Mouse (Mus musculus): ENCODE measurements around the gene Kcnk12.
A peak's percentile ranks its signal among the peaks of the same experiment; 100 is the strongest.

The Kcnk12 gene

GRCm38 (mm10) chr17:87785721-87786120 is 12.1 kb downstream of the Kcnk12 start:
- DNase-seq (ENCODE audit: low spot score in 2 of 2): no peak

- DNase-seq (ENCODE audit: low spot score in 2 of 2): no peak
Measured at GRCm38 (mm10) chr17:87784911-87785310, 12.9 kb downstream of the Kcnk12 start.

- DNase-seq (ENCODE audit: low spot score in 2 of 2): peak; percentile 73 to 86
Measured at GRCm38 (mm10) chr17:87784141-87784831, 13.5 kb downstream of the Kcnk12 start.

GRCm38 (mm10) chr17:87781244-87781643 is 16.6 kb downstream of the Kcnk12 start:
- no peak for DNase-seq (ENCODE audit: low spot score in 2 of 2)

GRCm38 (mm10) chr17:87780164-87780563 is 17.6 kb downstream of the Kcnk12 start:
- no peak for DNase-seq (ENCODE audit: low spot score in 2 of 2)

GRCm38 (mm10) chr17:87774982-87775381 is 22.8 kb downstream of the Kcnk12 start:
- DNase-seq (ENCODE audit: low spot score in 2 of 2): no peak

GRCm38 (mm10) chr17:87773175-87773574 is 24.6 kb downstream of the Kcnk12 start:
- DNase-seq (ENCODE audit: low spot score in 2 of 2): no peak

- no peak for DNase-seq (ENCODE audit: low spot score in 2 of 2)
Measured at GRCm38 (mm10) chr17:87770766-87771165, 27.0 kb downstream of the Kcnk12 start.

- no peak for DNase-seq (ENCODE audit: low spot score in 2 of 2)
Measured at GRCm38 (mm10) chr17:87766888-87767287, 30.9 kb downstream of the Kcnk12 start.

- no peak for DNase-seq (ENCODE audit: low spot score in 2 of 2)
Measured at GRCm38 (mm10) chr17:87765031-87765430, 32.8 kb downstream of the Kcnk12 start.

- DNase-seq (ENCODE audit: low spot score in 2 of 2): peak; percentile 31 to 57
Measured at GRCm38 (mm10) chr17:87763146-87763545, 34.6 kb downstream of the Kcnk12 start.

- DNase-seq (ENCODE audit: low spot score in 2 of 2): no peak
Measured at GRCm38 (mm10) chr17:87760315-87760714, 37.5 kb downstream of the Kcnk12 start.

GRCm38 (mm10) chr17:87745926-87746888 is 51.6 kb downstream of the Kcnk12 start:
- peak; percentile 66 to 68 for DNase-seq (ENCODE audit: low spot score in 2 of 2)

- peak; percentile 80 to 93 for DNase-seq (ENCODE audit: low spot score in 2 of 2)
Measured at GRCm38 (mm10) chr17:87744985-87745925, 52.5 kb downstream of the Kcnk12 start.

GRCm38 (mm10) chr17:87739835-87740234 is 58.0 kb downstream of the Kcnk12 start:
- DNase-seq (ENCODE audit: low spot score in 2 of 2): no peak

GRCm38 (mm10) chr17:87737144-87737543 is 60.6 kb downstream of the Kcnk12 start:
- no peak for DNase-seq (ENCODE audit: low spot score in 2 of 2)

- DNase-seq (ENCODE audit: low spot score in 2 of 2): no peak
Measured at GRCm38 (mm10) chr17:87734471-87734870, 63.3 kb downstream of the Kcnk12 start.

- DNase-seq (ENCODE audit: low spot score in 2 of 2): no peak
Measured at GRCm38 (mm10) chr17:87731962-87732361, 65.8 kb downstream of the Kcnk12 start.

- DNase-seq (ENCODE audit: low spot score in 2 of 2): peak; percentile 36 to 69
Measured at GRCm38 (mm10) chr17:87726489-87727356, 71.1 kb downstream of the Kcnk12 start.

GRCm38 (mm10) chr17:87724727-87725126 is 73.1 kb downstream of the Kcnk12 start:
- no peak for DNase-seq (ENCODE audit: low spot score in 2 of 2)

GRCm38 (mm10) chr17:87700101-87700500 is 97.7 kb downstream of the Kcnk12 start:
- no peak for DNase-seq (ENCODE audit: low spot score in 2 of 2)

Measured in frontal cortex, postnatal 36 days (tissue).